Mouse (Mus musculus) E14TG2a.4 (cell line): ENCODE results near the gene Akr7a5.

ENCODE experiments used
- CTCF ChIP-seq: conservative IDR thresholded peaks from 2 replicates; pipeline ENCODE4 v1.5.1; 2014; ENCODE audit warnings: low read length
- NANOG ChIP-seq: IDR thresholded peaks from 2 replicates; pipeline ENCODE4 v1.6.1; 2014; ENCODE audit warnings: borderline replicate concordance, low read length, mixed read lengths
- POU5F1 ChIP-seq: IDR thresholded peaks from 2 replicates; pipeline ENCODE4 v1.6.1; 2014; ENCODE audit warnings: low read length, borderline replicate concordance

DNA sequence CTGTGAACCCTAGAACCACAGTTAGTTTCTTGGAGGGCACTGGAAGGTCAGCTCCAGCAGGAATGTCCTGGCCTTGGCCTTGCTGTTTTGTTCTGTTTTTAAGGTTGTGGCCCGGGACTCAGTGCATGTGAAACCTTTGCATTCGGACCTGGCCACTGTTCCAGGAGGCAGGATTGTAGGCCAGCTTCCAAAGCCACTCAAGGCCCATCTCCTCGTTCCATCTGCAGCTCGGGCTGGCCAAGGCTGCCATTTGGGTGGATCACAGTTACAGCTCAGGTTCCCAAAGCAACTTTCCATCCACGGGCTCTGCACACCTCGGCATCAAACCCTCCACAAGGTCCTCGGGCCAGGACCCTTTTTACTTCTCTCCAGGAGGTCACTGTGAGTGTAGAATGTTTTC is 36.0 kb upstream of the Akr7a5 start:
- TF ChIP-seq CTCF (no peak), POU5F1 (no peak), NANOG (no peak)
